Mouse (Mus musculus) ES-CJ7 (cell line): Measurements from ENCODE around the gene 4931414P19Rik.
"Not testable (repeated sequence)": the region's sequence is repeated elsewhere in the genome, so short reads cannot be mapped to it uniquely, and the experiment has no call there.

Experiments
- DNase-seq: peaks from one replicate; pipeline ENCODE4 v3.0.0; 2011; ENCODE audit warnings: low read depth, low spot score

Gene 4931414P19Rik

DNA sequence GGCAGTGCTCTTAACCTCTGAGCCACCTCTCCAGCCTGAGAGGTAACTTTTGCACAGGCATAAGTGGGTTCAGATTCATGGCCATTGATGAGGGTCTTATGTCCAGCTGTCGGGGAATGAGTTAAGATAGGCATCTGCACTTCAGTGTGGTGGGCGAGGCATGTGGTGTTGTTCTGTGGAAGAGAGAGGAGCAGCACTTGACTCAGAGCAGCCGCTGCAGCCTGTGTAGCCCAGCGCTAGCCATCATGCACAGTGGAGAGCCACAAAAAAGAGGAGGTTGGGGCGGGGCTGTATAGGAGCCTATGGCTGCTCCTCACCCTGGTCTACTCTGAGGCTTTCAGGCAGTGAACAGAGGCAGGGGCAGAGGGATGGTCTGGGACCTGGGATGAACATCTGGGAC lies 22.3 kb upstream of the 4931414P19Rik start:
- no peak for DNase-seq

DNA sequence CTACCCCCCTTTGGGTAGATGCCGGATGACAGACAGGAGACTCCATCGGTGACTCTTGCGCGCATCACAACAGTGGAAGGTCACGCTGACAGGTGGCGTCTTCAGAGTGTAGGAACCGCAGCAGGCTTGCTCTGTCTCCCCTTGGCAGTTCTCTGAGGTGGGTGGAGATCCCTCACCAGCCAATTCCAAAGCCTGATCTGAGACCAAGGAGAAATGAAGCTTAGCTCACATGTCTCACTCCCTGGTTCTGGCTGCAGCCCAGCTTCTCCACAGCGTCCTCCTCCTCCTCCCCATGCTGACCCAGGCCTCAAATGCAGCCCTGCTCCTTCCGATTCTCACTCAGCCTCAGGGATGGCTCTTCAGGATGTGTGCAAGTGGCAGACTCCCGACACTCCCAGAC lies 19.2 kb upstream of the 4931414P19Rik start:
- no peak for DNase-seq

DNA sequence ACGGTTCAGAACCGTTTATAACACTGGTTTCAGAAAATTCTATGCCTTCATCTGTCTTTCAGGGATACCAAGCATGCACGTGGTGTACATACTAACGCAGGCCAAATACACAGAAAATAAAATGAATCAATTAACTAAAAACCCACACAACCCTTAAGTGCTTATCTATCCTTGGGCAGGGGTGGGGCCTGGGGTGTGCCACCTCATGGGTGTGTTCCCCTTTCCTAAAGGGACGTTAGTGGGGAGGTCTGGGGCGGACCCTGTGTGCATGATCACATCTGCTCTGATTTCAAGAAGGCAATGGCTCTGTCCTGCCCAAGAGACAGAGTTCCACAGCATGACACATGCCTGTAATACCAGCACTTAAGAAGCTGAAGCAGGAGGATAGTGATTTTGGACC lies 17.5 kb upstream of the 4931414P19Rik start:
- no peak for DNase-seq

DNA sequence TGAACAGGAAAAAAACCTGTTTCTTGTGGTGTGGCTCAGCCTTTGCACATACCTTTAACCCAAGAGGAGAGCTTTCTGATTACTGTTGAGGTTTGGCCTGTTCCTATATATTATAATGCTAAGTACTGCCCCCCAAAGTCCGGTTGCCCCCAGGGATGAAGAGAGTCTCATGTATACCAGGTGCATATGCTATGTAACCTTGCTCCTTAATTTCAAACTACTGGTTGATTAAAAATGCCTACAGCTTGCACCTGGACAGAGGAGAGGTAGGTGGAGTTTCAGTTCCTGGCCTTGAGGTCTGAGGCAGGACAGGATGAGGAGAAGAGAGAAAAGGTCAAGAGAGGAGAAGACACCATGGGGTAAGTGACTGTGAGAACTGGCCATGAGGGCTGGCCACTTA lies 15.3 kb upstream of the 4931414P19Rik start, which contains the start of gene Psmb11:
TSS of gene Psmb11 (plus strand) at position 301 of the 400 bp plus-strand sequence.
- no peak for DNase-seq

DNA sequence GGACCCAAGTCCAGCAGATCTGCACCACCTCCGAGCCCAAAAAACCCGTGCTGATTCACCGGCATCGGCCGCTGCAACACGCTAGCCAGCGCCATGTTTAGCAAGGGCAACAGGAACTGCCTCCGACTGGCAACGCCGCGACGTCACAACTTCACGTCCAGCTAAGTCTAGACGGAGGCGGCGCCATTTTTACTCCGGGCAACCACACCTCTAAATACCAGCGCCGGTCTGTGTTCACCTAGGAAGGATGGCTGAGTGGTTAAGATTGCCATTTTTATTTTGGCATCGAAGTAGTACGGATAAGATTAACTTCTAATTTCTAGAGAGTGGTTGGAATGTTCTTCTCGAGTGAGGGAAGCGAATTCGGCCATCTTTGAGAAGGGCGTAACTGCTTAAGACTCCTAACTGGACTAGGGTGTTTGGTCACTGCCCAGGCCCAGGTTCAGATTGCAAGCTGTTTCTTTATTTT lies 12.1 kb upstream of the 4931414P19Rik start, which contains the start of gene Psmb5:
TSS of gene Psmb5 (minus strand) at position 126 of the 469 bp plus-strand sequence.
- peak; percentile 93 for DNase-seq

DNA sequence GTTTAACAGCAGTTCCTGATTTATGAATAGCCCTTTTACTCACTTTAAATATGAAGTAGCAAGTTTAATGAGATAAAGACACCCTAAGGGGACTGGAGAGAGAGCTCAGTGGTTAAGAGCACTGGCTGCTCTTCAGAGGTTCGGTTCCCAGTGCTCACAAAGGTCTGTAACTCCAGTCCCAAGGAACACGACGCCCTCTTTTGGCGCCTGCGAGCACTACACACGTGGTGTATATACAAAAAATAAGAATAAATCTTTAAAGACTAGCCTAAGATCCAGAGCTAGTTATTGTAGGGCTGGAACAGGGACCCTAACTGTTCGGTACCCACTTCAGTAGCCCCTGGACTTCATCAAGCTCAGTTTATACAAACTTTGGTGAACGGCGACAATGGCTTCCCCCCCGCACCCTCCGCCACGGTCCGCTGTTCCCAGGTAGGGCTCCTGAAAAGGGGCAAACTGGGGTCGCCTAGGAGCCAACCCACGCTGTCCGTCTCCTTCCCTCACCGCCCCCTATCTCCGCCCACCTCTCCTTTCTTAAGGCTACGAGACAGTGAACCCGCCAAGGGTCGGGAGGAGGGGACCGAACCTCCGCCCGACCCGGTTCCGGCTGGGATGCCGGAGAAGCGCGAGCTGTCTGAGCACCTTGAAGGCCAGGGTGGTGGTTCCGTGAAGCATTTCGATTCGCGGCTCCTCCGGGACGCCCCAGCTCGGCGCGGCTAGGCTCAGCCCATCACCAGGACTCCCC lies 11.5 kb upstream of the 4931414P19Rik start:
- DNase-seq = peak; percentile 81

DNA sequence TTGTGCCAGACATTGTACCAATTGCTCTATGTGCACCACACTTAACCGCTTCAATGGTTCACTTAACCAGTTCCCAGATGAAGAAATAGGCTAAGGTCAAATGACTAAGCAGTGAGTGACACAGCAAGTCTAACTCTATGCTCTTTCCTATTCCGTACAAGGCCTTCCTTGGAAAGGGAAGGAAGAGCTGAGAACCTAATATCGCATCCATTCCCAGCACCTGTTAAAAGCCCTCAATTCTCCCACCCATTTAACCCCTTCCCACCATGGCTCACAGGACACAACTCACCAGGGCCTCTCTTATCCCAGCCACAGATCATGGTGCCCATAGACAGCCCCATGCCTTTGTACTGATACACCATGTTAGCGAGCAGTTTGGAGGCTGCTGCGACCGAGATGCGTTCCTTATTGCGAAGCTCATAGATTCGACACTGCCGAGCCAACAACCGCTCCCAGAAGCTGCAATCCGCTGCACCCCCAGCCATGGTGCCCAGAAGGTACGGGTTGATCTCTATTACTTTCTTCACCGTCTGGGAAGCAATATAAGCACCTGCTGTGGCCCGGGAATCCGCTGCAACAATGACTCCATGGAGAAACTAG lies 10.5 kb upstream of the 4931414P19Rik start:
- DNase-seq = no peak

DNA sequence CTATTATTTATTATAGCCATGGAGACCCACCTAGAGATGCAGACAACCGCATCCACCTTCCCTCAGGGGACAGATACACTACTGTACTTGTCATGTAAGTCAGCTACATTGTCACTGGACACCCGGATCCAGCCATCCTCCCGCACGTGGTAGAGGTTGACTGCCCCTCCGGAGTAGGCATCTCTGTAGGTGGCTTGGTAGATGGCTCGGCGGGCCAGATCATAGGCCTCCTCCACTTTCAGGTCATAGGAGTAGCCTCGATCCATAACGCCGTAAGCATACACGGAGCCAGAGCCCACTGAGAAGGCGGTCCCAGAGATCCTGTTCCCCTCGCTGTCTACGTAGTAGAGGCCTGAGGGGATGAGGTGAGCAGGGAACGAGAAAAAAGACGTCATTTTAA lies 8.3 kb upstream of the 4931414P19Rik start:
- not testable (repeated sequence) for DNase-seq

DNA sequence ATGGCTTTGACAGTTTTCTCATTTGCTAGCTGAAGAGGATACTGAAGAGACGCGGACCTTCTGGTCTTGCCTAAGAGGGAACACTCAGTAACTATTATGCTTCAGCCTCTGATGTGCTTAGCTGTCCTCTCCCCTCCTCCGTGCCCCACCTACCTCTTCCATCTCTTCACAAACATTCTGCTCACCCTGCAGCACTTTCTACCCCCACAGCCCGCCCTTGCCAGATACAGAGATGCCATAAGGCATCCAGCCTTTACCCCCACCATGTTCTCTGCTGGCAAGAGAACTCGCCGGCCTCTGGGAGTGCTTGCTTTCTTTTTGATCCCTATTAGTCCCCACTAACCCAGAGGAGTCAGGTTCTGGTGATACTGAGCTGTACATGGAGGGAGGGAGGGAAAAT lies 4.9 kb upstream of the 4931414P19Rik start:
- no peak for DNase-seq

DNA sequence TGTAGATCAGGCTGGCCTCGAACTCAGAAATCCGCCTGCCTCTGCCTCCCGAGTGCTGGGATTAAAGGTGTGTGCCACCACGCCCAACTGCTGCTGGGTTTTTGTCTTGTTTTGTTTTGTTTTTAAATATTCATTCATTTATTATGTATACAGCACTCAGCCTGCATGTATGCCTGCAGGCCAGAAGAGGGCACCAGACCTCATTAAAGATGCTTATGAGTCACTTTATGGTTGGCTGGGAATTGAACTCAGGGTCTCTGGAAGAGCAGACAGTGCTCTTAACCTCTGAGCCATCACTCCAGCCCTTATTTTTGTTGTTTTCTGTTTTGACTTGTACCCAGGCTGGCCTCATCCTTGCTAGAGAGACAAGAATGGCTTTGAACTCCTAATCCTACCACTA lies 4.2 kb upstream of the 4931414P19Rik start:
- peak; percentile 80 for DNase-seq

DNA sequence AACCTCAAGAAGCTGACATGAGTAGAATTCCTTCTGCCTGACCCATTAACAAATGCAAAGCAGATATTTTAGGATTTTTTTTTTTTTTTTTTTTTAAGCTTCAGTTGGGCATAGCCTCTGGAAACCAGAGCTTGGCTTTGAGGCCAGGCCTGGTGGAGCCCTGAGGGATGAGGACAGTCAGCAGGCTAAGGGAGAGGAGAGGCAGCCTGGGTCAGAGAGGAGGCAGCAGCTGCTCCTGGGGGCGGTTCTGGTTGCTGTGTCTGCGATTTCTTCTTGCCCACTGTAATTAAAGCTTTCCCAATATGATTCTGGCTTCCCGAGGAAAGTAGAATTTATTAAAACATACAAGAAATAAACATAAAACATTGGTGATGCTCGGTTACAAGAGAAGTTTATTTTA lies 3.5 kb upstream of the 4931414P19Rik start:
- no peak for DNase-seq

DNA sequence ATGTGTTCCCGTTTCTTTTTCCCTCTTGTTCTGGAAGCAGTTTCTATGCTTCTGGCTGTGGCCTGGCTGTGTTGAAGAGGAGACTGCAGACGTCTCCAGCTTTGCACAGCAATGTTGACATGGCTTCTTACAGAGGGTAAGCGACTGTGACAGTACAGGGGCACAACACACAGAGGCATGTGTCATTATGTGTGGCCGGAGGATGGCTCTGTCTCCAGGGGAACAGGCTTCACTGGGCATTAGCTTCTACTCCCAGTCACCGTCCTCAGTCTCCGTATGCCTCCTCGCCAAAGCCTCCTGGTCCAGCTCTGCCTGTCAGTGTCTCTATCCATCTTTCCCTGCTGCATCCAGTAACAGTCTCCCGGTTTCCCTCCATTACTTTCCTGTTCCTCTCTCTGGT lies 1.4 kb upstream of the 4931414P19Rik start:
- DNase-seq = no peak

DNA sequence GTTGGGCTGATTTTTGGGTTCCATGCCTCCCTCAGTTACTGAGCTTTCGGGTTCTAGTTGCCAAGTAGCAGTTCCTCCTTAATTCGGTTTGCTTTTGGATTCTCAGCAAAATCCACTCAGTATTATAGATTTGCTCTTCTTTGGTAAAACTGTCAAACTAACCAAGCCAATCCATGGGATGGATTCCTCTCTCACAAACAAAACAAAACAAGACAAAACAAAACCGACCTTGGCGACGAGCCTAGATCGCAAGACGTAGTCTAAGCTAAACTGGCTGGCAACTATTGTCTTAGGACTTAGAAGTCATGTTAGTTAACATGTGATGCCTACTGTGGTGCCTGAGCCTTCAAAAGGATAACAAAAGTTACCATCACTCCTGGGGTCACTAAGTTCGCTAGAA lies 2.1 kb downstream of the 4931414P19Rik start:
- no peak for DNase-seq

DNA sequence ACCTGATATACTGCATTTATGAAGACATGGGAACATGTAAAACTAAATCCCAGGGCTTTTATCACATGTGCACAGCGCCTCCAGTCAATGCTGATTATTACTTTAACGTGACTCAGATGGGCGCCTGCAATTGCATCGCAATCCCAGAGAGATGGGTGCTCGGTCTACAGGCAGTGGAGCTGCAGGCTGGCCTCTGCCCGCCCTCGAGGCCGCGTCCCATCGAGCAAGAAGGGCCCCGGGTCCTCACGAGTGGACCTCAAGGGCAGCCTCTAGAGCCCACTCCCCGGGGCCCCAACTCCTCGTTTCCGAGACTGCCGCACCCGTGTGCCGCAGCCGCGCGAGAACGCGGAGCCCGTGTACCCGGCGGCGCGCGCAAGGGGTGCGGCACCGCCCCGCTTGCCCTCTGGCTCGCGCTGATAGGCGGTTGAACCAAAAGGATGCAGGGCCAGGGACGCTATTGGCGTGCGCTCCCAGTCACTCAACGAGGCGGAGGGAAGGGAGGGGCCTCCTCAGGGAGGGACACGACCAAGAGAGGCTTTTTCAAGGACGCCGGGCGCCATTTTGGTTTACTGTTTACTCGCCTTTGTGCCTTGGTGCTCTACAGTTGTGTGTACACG lies 2.6 kb downstream of the 4931414P19Rik start:
- peak; percentile 98 for DNase-seq

DNA sequence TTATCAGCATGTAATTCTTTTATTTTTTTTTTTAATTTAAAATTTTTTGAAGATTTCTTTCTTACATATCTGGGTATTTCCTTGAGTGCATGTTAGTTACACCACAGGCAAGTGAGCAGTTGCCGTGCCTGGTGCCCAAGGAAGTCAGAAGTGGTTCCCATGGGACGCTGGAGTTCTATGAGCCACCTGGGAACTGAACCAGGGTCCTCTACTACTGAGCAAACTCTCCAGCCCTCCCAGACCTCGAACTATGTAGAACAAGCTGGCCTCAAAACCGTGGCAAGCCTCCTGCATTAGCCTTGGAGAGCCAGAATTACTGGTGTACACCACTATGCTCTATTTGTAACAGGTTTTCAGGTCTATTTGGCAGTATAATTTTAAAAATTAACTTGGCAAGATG lies 3.2 kb downstream of the 4931414P19Rik start:
- DNase-seq = no peak

DNA sequence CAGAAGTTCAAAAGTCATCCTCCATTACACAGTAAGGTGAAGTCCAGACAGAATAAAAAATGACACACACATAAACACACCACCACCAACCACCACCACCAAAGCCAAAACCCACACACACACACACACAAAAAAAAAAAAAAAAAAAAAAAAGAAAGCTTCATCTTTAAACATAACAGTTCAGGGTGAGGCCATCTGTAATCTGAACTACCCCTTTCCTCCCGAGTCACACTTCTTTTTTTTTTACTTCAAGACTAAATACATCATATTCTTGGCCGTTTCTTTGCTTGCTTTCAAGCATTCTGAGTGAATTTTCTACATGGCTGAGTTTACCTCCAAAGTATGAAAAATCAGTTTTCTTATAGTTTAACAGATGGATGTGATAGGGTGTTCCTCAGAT lies 4.2 kb downstream of the 4931414P19Rik start:
- no peak for DNase-seq

DNA sequence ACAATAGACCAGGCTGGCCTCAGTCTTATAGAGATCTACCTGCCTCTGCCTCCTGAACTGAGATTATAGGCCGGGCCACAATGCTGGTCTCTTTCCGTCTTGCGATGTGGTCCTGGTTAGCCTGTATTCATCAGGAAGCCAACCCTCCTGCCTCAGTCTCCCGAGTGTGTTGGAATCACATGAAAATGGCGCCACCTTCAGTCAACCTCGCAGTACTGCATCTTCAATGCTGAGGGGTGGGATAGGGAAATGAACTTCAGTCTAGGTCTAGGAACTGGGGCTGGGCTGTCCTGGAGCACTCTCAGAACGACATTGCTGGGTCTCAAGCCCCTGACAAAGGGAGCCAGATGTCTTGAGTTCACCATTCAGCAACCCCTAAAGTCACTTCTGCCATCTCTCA lies 8.7 kb downstream of the 4931414P19Rik start:
- peak; percentile 71 for DNase-seq

DNA sequence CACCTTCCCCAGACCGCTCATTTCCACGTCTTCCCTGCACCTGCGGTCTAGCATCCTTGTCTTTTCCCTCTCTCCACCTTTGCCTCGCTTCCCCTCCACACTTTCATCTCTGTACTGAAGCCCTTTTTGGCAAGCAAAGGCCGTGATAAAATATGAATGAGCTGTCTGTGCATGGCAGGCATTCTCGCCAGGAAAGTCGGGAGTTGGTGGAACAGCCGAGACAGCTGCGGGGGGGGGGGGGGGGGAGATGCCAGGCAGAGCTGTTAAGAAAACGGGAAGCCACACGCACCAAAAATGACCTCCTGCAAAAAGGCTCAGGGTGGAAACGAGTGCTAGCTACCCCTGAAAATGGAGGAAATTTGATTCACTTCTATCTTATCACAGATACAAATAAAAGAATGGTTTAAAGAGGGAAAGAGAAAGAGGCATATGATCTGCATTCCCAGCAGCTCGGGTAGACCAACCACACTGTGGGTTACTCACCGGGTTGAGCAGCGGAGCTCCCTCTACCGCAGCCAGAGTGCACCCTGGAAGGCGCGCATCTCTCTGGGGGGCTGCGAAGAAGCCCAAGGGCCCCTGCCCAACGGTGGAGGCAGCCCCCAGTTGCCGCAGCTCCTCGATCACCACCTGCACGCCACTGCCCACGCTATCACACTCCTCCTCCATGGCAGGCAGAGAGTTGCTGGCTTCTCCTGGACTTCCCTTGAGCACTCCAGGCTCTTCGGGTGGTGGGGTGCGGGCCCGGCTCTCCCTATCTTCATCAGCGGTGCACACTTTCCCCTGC lies 11.0 kb downstream of the 4931414P19Rik start:
- no peak for DNase-seq

DNA sequence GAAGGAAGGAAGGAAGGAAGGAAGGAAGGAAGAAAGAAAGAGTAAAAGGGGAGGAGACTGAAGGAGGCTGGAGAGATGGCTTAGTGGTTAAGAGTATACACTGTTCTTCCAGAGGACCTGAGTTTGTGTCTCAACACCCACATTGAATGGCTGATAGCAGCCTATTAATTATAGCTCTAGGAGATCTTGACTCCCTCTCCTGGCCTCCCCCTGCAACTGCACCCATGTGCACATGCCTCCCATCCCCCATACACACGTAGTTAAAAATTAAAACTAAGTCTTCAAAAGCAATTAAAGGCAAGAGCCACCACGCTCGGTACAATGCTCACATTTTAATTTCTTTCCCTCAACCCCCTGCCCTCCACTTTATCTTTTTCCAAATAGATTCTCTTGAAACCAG lies 11.7 kb downstream of the 4931414P19Rik start:
- peak; percentile 56 for DNase-seq

DNA sequence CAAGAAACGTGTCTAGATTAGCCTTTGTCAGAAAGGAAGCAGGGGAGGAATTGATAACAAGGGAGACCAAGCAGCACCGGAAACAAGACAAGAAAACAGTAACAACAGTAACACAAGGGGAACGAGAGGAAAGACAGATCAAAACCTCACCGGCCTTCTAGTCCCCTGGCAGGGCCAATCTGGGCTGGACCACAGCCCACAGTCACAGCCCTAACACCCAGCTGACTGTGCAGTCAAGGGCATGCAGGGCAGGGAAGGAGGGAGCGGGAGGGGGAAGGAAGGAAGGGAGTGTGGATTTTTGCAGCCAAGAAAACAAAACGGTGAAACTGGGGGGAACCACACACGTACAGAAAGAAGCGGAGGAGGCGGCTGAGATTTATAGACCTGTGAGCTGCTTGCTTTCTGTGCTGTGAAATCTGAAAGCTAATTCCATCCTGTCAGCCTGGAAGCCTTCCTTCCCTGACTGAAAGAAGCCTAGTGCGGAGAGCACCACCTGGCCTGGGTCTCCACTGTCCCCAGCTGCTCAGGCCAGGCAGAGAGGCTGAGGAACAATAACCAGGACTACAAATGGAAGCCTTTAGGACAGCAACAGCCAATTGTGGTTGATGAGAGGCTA lies 13.4 kb downstream of the 4931414P19Rik start:
- no peak for DNase-seq

DNA sequence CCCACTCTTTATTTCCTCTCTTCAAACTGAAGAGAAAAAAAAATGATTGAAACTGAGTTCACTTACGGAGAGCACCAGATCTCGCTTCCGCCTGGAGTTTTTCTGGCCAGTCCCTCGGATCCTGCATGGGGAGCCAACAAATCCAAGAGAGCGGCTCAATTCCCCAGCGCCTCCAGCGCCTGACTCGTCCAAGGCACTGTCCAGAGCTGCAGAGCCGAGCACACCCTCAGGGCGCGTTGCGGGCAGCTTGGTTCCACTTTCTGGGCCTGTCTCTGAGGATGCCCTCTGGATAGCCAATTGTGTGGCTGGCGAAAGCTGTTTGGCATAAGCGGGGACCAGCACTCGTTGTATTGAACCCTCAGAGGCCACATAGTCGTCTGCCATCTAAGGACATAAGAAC lies 14.7 kb downstream of the 4931414P19Rik start:
- no peak for DNase-seq
